Mouse (Mus musculus) cerebellum, postnatal 25 days (tissue): ENCODE measurements around the gene Ampd2.

Source experiments
- DNase-seq, 2 experiments: peaks; one replicate each; pipeline ENCODE4 v3.0.0; 2021; ENCODE audit warnings: mixed read lengths in 2 of 2

The Ampd2 gene

DNA sequence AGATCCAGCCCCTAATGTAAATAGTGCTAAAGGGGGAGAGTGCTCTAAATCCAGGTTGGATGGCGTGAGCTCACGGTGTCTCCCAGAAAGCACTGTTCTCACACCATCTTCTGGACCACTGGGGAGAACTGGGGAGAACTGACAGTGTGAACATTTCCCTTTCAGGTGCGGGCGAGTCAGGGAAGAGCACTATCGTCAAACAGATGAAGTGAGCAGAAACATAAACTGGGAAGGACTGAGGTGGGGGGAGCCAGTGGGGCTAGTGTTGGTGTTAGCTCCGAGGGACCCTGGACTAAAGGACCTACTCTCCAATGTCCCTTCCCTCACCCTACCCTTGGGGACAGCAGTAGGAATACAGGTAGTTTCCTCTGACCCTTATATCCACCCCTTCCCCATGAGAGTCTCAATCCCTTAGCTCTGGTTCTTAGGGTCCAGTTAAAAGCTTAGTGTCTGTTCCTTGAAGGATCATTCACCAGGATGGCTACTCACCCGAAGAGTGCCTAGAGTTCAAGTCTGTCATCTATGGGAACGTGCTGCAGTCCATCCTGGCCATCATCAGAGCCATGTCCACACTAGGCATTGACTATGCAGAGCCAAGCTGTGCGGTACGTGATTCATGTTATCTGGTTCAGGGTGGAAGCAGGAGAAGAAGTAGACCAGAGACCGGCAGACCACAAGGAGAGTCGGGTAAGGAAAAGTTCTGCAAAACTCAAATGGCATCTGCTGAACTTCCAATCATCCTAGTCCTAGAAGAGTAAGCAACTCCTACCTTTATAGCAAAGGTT, 8.7 kb upstream of the Ampd2 start:
- no peak for DNase-seq

DNA sequence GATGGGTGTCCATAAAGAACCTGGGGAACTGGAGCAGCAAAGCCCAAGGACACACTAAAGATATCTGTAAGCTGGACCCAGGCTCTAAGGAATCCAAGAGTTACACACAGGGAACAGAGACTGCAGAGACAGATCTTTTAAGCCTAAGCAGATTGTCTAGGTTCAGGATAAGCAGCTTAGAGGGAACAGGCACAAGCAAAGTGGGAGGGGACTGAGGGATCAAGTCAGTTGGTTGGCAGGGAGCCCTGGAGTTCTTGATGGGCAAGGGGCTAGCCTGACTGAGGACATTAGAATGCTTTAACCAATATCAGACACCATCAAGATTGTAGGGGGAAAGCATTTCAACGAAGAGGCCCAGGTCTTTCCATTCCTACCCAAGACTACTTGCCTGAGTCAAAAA, 7.7 kb upstream of the Ampd2 start:
- DNase-seq: no peak

DNA sequence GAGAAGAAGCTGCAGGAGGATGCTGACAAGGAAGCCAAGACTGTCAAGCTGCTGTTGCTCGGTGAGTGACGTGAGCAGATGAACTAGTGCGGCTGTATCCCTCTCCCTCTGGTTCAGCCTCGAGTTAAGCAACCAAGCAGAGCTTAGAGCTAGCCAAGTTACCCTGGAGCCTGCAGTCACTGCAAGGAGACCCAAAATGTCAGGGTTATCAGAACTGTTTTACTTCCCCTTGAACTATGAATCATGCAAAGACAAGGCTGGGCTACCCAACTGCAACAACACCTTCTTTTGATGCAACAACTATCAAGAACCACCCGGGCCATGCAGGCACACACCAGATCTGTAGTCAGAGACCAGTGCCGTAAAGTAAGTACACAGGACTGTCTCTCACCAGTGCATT, 6.9 kb upstream of the Ampd2 start:
- DNase-seq: no peak

DNA sequence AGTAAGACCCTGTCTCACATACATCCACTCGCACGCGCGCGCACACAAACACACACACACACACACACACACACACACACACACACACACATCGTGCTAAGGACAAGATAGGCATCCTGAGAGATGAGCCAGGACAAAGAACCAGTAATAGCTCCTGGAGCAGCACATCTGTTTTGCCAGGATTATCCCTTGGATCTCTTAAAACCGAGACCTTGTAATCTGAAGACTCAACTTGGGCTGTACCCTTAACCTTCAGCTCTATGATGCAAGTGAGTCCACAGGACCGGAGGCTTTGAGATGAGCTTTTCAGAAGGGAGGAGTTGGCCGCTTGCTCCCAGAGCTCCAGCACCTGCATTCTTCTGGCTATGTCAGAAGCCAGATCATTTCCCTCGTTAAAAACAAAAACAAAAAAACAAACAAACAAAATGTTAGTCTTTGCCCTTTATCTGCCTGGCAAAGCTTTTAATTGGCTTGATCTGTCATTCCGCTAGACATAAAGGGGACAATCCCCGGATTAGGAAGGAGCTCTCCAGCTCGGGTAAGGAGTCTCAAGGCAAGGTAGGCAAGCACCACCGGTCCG, 6.2 kb upstream of the Ampd2 start, which contains the start of gene Gnat2:
Gnat2 (plus strand) TSS at position 254 of the 580 bp plus-strand sequence.
- no peak for DNase-seq

DNA sequence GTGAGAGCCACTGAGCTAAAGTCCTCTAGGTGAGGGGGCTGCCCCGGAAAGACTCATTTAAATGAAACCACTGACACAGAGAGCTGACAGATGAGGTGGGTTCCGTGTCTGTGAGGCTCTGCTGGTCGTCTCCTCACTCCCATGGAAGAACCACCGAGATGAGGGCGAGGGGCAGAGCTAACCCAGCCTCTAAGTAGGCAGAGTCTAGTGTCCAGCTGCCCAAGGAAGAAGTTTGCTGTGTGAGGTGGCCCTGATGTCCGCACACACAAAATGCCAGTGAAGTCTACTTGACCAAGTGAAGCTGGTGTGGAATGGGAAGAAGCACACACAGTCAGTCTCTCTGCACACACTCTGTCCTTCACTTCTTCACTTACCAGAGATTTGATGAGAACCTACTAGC, 5.6 kb upstream of the Ampd2 start:
- no peak for DNase-seq

DNA sequence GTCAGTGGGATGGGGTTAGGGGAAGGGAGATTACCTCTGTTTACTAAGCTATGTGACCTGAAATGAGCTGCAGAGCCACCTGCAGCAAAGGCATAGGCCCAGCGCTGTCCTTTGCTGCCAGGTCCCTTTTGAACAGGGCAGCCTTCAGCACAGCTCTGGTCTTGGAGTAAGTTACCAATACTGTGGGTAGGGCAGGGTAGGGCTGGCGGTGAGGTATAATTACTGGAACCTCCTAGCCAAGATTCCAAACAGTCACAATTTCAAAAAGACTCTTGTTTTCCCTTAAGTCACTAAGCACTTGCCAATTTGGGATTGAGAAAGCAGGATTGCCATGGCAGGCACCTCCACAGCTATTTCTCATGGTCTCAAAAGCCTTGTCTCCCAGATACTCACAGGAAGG, 4.1 kb upstream of the Ampd2 start:
- no peak for DNase-seq

DNA sequence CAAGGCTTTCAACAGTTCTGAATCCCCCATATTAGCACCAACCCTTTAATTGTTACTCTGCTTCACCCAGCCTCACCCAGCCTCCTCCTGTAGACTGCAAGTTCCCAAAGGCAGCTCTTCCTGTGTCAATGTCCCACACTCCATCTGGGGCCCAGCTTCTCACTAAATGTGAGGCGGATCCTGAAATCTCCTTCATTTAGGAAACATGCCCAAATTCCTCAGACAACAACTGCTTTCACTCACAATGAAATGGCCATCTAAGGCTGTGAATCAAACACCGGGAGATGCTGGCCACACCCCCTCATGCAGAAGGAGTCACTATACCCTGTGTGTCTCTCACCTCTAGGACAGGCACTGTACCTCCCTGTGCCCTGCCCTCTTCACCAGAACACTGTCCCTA, 3.5 kb upstream of the Ampd2 start:
- no peak for DNase-seq

DNA sequence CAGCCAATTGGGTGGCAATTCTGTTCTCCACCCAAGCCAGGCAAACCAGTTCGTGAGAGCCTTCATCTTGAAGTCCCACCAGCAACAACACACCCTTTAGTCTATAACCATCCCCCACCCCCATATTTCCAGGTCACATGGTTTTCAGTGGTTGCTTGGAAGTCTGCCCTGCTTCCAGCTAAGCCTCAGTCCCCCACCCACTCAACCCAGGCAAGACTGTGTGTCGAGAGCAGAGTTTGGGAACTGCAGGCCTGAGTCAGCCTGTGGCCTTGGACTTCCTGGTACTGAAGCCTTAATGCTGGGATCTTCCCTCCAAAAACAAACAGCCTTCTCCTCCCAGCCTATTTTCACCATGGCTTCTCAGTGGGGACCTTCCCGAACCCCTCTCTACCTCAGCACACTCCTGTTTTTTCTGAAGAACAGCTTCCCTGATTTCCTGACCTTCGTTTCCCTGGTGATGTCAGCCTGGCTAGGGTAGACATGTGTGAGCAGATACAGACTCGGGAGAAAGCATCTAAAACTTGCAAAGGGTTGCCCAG, 2.5 kb upstream of the Ampd2 start:
- DNase-seq: no peak

DNA sequence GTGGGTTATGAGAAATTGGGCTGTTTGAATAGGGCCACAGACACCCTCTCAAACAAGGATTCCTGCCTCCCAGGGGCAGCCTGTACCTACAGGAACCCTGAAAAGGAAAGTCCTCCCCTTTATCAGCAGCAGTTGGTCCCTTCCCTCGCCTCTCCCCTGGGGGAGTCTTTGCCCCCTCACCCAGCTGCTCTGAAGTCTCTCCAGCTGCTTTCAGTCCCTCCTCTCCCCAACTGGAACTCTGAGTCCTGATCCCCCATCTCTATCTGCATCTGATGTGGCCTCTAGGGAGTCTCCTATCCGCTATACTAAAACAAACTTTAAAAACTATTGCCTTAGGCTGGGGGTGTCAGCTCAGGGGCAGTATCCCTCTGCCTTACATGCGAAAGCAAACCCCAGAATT, 878 bp upstream of the Ampd2 start:
- no peak for DNase-seq

DNA sequence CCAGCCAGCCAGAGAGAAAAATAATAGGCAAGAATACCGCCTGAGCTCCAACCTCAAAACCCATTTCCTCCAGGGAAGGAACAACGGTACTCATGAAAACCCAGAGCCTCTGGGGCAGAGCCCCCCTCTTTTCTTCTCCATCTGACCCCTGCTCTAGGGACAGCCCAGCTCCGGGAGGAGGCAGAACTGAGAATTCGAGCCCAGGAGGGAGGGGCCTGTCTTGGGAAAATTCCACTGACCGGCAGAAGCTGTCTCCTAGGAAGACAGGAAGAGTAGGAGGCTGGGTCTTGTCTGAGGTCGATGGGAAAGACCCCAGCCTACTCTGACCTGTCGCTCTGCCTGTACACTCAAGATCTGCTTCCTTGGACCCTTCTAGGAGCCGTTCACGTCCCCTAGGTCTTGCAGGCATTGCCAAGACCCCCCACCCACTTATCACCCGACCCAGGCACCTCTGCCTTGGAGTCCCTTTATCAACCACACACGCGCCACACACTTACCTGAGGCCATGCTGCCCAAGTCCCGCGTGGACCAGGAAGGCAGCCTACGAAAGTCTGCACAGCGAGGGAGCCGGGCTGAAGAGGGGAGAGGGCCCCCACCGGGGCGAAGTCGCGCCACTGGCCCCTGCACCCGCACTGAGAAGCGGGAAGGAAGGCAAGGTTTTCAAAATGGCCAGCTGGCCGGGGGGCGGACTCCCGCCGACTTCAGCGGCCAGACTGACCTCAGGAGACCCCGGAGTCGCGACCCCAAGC, 556 bp downstream of the Ampd2 start:
- peak; percentile 83 to 84 for DNase-seq

DNA sequence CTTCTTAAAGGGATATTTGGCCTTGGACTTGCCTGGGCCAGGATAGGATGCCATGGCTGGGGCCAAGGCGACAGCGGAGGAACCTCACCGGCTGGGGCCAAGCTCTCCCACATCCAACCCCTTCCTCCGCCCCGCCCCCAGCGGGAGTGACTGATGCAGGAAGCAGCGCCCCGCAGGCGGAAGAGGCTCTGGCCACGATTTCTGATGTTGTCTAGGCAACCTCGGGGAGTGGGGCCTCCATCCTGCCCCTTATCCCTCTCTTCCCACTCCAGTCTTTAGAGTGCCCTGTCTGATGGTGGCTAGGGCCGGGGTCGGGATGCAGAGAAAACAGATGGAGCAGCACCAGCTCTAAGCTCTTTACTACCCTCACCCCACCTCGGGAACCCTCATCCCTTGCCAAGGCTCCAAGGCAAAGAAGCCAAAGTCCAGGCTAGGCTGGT, 1.1 kb downstream of the Ampd2 start:
- DNase-seq: peak; percentile 96 to 98

DNA sequence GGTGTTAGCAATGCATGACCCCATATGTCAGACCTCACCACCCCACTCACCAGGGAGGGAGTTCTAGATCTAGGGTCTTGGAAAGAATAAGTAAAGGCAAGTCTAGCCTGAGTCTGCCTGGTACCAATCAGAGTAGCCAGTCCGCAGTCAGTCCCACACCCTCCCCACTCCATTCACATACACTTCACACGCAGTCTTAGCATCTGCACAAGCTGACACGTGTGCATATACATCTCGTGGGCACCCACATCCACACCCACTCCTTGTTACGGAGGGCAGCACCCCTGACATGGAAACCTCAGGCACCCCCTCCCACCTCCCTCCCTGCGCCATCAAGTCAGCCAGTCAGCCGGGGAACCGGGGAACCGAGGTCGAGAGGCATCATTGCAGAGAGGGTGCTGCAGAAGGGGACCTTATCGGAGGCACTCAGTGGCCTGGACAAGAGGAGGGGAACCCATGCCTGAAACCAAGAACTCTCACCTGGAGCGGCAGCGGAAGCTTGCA, 1.6 kb downstream of the Ampd2 start:
- DNase-seq: no peak

DNA sequence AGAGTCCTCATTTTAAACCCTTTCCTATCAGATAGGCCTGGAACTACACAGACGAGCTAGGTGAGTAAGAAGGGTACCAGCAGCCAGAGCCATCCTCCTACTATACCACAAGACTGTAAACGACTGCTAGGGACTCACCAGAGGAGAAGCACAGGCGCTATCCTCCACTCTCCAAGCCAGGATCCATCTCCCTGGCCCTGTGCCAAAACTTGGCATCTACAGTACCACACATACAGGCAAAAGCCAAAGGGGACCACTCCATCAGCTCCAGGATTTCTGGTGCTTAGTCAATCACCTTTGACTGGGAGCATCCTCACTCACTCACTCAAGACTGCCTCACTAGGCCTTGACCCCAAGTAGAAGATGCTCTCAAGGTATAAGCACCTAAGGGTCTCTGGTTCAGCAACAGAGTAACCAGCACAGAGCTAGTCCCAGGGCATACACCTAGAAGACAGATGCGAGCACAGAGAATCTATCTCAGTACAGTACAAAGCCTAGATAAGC, 2.5 kb downstream of the Ampd2 start:
- DNase-seq: peak; percentile 60 to 77

DNA sequence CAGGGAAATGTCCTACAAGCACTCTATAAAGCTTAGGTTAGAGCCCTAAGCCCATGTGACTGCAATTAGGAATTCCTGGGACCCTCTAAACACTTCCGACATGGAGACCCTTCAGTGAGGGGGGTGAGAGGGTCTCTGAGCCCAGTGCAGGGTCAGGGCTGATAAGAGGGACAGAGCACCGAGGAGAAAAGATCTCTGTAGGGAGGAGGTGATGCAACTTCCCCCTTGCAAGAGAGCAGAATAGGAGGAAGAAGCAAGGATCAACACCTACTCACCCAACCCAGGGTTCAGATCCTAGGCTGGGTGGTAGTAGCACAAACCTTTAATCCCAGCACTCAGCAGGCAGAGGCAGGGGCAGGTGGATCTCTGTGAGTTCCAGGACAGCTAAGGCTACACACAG, 3.3 kb downstream of the Ampd2 start:
- DNase-seq: no peak

DNA sequence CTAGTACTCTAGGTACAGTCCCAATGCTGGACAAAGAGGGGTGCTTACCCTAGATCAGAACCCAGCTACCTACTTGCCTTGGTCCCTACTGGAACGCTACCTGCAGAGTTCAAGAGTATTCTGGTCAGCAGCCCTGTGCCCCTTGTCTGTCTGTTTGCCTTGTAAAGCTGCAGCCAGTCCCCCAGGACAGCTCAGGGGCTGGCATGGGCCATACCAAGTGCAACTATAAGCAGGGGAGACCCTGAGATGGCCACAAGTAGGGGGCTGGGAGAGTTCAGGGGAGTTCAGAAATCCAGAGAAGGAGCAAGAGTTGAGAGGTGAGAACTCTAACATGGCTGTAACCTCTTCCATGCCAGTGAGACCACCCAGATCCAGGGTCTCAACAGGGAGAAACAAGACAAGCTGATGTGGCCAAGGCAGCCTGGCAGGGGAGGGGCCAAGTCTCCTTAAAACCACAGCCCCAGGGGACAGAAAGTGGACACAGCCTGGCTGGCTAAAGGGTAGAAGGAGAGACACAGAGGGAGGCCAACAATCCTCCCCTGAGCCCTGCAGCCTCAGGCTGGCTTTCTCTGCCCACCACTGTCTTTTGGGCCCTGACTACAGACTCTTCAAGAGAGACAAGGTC, 4.1 kb downstream of the Ampd2 start:
- DNase-seq: no peak

DNA sequence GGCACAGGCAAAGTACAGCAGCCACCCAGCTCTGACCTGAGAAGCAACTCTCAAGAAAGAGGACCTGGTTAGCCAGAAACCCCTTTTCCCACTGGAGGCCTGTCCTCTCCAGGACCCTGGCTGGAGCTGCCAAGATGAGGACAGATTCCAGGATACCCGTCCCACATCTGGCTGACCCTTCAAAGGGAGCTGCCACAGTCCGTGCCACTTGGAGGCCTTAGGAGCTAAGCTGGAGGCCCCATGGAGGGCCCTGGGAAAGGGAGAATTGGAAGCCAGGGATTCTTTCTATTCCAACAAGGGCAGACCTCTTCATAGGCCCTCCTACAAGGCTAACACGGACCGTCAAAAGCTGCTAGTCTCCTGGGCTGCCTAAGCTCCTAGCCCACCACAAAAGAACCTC, 4.8 kb downstream of the Ampd2 start:
- DNase-seq: no peak

DNA sequence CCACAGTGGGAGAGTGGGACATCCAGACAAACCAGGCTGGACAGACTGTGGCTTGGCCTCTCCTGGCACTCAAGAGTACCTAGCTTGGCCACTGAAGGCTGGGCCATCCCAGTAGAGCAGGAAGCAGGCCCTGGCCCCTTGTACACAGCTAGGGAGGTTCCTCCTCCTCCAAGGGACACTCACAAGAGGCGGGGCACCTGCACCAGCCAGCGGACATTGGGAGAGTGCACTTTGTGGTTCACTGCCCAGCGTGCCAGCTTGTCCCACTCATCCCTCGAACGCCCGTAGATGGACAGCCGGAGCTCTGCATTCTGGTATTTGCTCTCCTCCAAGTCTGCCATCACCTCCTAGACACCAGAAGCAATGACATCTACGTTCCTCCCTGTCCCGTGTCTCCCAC, 9.6 kb downstream of the Ampd2 start:
- no peak for DNase-seq

DNA sequence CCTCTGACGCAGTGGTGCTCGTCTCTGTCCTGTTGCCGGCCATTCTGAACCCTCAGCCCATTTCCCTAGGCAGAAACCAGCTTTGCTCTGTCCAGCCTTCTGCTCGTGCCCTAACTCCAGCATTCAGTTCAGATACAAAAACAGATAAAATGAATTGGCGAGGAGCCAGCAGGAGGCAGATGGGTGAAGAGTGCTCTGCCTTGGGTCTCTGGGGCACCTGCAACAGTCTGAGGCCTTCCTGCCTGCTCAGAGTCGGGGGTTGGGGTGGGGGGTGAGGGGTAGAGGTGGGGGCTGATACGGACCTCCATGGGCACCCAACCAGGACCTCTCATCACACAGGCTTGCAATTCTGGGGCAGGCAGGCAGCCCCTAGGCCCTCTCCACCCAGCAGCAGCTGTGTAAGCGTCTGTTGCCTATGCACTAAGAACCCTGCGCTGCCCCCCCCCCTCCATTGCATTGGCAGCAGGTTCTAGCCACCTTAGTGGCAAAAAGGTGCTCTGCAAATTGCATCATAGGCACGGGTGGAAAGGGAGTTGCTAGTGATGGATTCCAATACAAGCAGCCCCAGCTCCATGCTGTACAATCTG, 13.4 kb downstream of the Ampd2 start:
- peak in 1 of 2 experiments; percentile 36 for DNase-seq

DNA sequence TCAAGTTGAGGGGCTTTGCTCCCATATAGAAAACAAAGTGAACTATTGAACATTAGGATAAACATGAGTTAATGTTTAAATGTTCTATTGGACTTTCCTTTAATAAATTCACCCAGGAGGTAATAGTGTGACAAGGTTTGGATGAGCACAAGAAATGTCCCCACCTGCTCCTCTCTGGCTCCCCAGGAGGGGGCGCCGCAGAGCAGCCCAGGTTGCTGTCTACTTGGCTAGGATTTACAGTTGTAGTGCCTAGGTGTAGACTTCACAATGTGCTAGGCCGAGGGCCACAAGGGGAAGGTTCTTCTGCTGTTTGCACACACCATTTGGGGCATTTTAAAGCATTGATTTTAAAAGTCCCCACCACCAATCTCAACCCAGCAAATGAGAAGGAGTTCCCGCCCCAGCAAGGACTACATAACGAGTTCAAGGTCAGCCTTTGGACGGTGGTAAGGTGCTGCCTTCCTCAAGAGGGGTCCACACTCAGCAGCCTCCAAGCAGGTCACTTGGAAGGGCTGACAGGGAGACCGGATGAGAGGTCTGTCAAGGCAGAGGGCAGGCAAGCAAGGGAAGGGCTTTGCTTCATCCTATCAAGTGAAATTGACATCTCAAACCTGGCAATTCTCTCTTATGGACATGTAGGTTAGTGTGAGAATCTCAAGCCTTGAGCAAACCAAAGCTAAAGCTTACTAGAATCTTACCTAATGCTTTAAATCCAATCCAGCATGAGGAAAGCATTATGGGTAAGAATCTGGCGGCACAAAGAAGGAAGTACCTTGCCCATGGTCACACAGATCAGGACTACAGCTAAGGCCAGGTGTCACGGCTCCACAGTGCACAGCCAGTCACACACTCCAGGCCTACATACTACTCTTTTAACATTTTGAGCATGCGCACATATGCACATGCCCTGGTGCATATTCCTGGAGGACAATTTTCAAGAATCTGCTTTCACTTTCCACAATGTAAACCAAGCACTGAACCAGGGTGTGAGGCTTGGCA, 15.9 kb downstream of the Ampd2 start:
- peak; percentile 77 to 84 for DNase-seq

DNA sequence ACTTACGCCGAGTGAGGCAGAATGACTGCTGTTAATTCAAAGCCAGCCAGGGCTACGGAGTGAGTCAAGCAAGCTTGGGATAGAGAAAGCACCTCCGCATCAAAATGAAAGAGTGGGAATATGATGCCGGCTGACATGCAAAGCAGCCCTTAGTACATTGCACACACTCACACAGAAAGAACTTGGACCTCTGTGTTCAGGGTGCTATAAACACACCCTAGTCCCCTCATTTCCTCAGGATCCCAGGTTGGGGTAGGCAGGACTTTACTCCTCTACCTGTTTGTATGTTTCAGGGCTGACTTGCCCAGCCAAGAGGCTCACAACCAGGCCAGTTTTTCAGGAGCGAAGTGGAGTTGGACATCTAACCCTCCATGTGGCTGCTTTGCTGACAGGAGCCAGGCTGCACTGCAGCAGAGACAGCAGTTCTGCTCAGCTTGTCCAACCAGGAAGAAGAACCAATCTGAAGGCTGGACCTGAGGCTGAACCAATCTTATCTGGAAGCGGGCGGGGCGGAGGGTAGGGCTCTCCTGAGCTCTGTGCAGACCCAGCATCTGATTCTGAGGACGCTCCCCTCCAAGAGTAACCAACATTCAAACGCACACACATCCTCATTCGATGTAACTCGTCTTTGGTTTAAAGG, 17.1 kb downstream of the Ampd2 start:
- DNase-seq: no peak

DNA sequence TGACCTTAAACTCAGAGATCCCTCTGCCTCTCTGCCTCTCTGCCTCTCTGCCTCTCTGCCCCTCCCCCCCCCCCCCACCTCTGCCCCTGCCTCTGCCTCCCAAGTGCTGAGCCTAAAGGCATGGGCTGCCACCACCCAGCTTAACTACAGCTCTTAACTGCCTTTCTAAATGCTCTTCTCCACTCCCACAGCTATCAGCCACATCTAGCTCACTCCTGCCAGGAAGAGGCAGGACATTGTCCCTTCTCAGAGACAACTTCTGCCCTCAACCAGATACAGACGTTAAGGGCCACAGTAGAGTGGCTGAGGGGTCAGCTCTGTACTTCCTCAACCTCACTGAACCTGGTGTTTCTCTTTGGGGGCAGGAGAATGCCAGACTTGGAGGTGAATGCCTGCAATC, 17.6 kb downstream of the Ampd2 start:
- no peak for DNase-seq
